Mouse (Mus musculus) large intestine, adult 2 months (tissue): Measurements from ENCODE around the gene Suclg2. TPM values are rescaled to one million over a fixed set of nuclear protein-coding genes. Genes with fewer than 3 reads are reported as not detected.

Experiments used
- DNase-seq: peaks from one replicate; pipeline ENCODE4 v3.0.0-alpha.2; 2012; ENCODE audit warnings: low read depth, low spot score
- WGBS: fragments of 180-500 bp; shearing (Covaris S2); methylation state at CpG from one replicate; pipeline ENCODE4 v1.1.7; 2018; 5-methylcytosine and 5-hydroxymethylcytosine counted together
- polyA plus RNA-seq: library from polyadenylated mRNA; depleted of rRNA; stranded (reverse); fragments of >200 nt; gene quantifications from 2 replicates; pipeline ENCODE4 v1.2.3, GENCODE M21; 2012

Gene Suclg2
- polyA plus RNA-seq, 1 experiment, result 30.6 TPM

DNA sequence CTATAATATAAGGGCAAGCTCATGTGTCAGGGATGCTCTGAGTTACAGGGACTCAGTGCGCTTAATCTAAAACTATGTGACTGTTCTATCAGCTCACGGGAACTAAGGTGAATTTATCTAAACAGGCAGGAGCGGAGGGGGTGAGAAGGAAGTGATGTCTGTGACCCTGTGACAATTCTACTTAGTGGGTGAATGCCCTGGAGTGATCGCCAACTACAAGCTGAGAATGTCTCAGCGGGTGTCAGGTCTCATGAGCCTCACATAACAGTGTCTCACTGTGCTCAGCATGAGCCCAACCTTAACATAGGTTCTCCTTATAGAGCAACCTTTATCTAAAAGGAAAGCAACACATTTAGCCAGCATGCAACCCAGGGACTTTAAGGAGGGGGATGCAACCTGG lies 219.0 kb downstream of the Suclg2 start:
- 91% methylated on average over 5 of the region's 5 CpGs for WGBS
- DNase-seq, result no peak

DNA sequence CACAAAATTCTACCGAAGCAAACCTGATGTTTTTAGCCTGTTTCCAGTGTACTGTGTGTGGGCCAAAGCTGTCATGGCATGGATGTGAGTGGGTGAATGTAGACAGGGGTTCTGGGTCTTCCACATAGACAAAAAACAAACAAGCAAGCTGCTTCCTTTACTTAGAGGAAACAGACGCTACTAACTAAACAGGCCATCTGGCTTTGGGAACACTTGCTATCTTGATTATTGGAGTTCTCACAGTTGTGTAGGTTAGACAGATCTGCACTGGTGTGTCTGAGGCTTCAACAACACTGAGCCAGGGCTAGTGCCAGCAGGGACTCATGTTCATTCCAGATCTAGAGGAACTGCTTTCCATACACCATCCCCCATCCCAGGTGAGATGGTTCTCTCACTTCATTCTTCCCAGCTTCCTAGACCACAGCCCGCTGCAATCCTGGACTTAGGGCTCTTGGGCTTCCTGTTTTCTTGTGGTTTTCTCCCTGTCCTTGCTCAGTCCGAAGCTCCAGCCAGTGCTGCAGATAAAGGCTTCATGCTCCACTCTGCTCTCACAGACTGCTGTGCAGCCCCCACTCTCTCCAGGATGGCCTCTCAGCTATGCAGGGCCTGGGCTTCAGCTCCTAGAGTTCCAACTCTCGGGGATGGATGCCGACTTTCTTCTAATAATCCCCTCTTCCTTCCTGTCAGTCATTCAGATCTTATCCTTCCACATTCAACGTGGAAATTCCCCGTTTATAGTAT lies 226.2 kb downstream of the Suclg2 start:
- DNase-seq, result no peak

DNA sequence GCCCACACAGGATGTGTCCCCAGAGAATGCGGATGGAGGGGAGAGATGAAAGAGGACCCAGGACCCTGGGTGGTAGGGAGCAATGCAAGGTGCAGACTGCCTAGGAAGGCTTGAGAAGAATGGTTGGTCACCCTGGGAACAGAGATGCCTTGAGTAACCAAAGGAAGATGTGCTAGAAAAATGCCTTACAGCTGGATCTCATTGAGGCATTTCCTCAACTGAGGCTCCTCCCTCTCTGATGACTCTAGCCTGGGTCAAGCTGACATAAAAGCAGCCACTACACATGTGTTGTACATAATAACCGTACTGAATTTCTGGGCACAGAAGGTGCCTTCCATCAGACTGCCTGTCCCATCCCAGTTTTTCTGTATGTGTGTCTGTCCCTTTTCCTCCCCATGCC lies 227.6 kb downstream of the Suclg2 start:
- 92% methylated on average over 2 of the region's 2 CpGs for WGBS
- DNase-seq, result no peak

More for the DNA sequence above, 226.2 kb downstream of the Suclg2 start:
- WGBS, result 76% methylated on average over 8 of the region's 8 CpGs

DNA sequence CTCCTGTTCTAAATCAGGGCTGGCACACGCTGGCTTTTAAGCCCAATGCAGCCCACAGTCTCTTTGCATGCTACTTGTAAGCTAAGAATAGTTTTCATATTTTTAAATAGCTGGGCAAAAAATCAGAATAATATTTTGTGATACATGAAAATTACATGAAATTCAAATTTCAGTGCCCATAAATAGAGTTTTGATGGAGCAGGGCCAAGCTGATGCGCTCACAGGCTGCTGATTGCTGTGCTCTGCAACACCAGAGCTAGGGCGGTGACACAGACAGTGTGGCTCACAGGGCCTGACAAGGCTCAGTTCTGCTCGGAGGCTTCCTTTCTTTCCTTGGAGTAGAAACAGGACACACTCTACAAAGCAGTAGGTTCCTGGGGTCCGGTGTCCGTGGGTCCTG lies 232.8 kb downstream of the Suclg2 start:
- WGBS, result 91% methylated on average over 6 of the region's 6 CpGs
- no peak for DNase-seq

DNA sequence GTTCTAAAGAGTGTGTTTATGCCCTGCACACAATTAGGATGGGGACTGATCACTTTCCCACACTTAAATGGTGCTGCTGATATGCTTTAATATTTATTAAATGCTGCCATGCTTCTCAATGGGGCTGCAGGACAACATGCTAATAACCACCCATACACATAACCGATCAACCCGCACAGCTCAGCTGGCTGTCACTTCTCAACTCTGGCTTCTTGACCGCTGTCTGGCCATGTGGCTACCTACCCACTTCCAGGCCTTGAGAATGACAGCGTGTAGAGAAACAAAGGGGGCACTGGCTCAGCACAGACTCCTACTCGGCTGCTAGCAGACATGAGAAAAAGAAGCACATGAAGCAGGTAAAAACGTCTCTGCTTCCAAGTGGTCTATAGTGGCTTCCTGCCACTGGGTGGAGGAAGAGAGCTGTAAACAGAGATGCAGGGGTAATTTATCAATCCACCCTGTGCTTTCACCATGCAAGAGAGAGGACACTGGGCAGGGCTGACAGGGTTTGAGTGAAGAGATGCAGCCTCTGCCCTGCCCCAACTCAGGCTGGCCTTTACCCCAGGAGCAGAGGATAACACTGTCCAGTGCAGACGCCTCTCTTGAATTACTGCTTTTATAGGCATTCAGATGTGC lies 234.3 kb downstream of the Suclg2 start:
- no peak for DNase-seq
- WGBS, result 74% methylated on average over 7 of the region's 7 CpGs

DNA sequence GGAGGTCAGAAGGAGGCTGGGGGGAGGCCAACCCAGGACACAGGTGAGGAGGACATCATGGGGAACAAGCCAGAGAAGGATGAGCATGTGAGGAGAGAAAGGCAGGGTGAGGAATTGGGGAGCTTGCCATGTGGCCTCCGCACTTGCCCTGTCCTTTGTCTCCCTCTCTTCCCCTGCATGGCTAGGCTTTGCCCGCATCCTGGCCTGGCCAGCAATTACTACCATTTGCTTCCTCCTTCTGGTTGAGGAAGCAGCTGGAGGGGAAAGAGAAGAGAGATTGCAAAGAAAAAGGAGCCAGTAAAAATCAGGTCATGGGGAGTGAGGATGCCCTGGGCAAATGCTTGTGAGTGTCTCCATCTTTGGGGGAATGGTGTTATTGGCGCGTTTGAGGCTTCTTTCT lies 234.9 kb downstream of the Suclg2 start:
- no peak for DNase-seq
- WGBS, result 88% methylated on average over 4 of the region's 4 CpGs

DNA sequence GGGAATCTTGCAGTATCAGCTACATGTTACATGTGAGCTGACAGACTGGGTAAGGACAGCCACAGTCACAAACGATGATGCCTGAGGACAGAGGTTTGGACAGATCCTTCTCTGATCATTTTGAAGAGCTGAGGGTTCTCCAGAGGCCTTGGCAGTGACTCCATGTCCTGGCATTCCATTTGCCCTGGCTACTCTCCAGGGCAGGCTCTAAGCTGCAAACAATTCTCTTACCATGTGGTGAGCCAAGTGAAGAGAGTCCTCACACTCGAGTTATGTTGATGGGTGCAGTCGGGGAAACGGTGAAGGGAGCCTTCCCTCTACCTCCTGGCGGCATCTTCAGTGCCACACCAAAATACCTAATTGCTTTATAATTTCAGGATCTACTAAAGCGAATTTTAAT lies 235.5 kb downstream of the Suclg2 start:
- 78% methylated on average over 6 of the region's 6 CpGs for WGBS
- DNase-seq, result no peak

DNA sequence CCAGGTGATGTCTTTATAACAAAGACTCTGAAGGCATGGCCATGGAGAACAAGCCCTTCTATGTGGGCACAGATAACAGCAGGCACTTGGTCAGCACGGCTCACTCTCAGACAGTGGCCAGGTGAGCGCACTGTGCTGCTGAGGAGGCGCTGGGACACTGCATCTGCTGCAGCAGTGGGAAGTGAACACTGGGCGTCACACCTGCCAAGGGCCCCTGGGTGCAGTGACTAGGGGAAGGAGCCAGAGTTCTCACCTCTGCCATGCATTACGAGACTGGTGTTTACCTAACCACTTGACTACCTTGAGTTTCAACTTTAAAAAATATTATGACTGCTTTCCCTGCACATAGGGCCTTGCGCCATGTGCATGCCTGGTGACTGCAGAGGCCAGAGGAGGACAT lies 238.8 kb downstream of the Suclg2 start:
- WGBS, result 99% methylated on average over 6 of the region's 6 CpGs
- DNase-seq, result no peak

DNA sequence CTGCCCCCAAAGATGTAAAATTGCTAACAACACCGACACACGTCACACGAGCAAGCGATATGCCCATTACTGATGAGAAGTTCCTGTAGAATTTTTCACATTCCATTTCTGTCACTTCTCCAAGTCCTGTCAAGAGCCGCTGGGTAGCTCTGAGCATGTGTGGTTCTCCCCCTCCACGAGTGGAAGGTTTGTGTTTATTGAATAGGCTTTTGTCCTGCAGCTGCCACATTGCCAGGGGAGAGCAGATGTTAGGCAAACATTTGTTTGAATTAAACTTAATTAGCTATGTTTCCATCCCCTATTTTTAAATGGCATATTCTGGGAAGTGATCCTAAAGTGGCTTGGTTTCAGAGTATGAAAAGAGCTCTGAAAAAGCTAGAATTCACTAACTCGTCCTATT lies 249.1 kb downstream of the Suclg2 start:
- DNase-seq, result no peak
- WGBS, result 68% methylated on average over 7 of the region's 7 CpGs

DNA sequence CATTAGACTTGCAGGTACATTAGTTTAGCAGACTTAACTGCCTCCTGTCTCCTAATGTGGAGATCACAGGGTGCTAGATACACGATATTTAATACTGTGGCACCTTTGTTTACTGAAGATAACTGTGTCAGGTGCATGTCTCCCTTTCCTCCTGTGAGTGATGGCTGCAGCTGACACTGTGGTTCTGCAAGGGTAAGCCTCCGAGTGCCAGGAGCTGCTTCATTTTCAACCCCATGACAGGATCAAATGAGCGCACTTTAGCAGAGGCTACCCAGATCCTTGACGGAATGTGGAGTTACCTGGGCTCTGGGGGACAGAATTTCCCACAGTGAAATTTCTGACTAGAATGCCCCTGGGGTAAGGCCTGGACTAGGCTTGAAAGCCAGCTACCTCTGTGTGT lies 253.3 kb downstream of the Suclg2 start:
- WGBS, result 67% methylated on average over 4 of the region's 4 CpGs
- no peak for DNase-seq

DNA sequence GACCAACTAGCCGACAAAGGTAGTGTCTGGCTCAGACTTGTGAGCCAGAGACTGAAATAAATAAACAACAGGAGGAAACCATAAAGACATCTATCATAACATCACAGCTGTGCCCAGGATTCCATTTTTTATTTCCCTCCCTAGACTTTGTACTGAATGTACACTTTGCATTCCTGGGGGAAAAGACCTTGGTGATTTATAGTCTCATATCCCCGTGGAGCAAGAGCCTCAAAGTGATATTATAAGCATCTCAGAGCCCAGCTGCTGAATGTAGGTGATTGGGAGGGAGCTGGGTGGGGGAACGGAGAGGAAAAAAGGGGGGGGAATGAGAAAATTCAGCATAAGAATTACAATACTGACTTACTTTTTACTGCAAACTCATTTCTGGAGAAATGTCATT lies 259.2 kb downstream of the Suclg2 start:
- WGBS, result 27% methylated on average over 3 of the region's 3 CpGs
- no peak for DNase-seq

DNA sequence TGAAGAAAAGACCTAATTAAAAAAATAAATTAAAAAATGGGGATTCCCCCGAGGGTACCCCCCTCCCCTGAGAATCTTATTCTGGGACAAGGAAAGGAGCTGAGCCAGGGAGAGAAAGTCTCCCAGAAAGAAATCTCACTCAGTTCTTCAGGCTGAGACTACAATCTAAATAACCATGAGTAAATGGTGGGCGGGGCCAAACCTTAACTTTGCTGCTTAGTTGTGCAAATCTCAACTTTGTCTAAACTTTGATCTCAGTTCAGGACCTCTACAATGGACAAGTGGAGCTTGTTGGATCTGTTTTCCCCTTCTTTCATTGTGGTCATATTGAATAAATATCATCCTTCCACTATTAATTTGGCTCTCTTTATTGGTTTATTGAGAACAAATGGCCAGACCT lies 272.4 kb downstream of the Suclg2 start:
- 77% methylated on average over 2 of the region's 2 CpGs for WGBS
- no peak for DNase-seq

DNA sequence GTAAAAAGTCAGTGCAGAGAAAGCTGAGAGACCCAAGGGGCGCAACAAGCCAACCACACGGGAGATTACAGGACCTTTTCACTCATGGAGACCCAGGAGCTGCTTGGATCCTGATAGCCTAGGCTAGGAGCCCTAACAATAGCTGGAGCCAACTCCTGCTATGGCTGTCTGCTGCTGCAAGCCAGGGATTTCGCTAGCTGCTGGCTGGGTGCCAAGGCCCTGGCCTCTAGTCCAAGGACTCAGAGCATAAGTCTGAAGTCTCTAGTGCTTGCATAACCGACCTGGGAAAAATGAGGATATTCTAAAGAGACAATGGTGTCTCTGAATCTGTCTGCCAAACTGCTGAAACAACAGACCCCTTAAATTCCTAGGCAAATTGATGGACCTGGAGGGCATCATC lies 273.6 kb downstream of the Suclg2 start:
- no peak for DNase-seq
- 51% methylated on average over 4 of the region's 4 CpGs for WGBS
